Mouse (Mus musculus): ENCODE data around the gene Git1. TPM values are rescaled to one million over a fixed set of nuclear protein-coding genes. Genes with fewer than 3 reads are reported as not detected.

Gene Git1
- polyA plus RNA-seq, 2 experiments, result 17.3 to 57.1 TPM

DNA sequence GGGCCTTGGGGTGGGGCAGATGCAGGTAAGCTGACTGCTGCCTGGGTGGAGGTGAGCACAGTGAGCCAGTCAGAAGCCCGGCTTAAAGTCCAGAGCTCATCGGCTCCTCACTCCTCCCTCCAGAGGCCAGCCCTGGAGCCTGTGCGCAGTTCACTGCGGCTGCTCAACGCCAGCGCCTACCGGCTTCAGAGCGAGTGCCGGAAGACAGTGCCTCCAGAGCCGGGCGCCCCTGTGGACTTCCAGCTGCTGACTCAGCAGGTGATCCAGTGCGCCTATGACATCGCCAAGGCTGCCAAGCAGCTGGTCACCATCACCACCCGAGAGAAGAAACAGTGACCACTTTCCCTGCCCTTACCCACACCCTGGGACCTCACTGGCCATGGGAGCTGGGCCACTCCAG lies 12.9 kb downstream of the Git1 start:
- no peak for ATAC-seq (ENCODE audit: low FRiP score, low read depth)
- Histone ChIP-seq H3K4me1 (ENCODE audit: control insufficient read depth, insufficient read depth, low read length) (peaks cover 9% of the 10 kb centered on the region), H3K27me3 (ENCODE audit: control insufficient read depth, insufficient read depth, low read length) (no peaks in the 10 kb centered on the region), H3K4me2 (replicated peaks; ENCODE audit: low read depth, low read length, severe bottlenecking) (no peak overlapping the region), H3K36me3 (ENCODE audit: control insufficient read depth, insufficient read depth, low read length) (peaks cover 83% of the 10 kb centered on the region), H3K27ac (replicated peaks; ENCODE audit: low read depth, low read length) (no peak overlapping the region), H3K9me3 (ENCODE audit: control insufficient read depth, low read length) (no peaks in the 10 kb centered on the region), H3K9ac (ENCODE audit: low read depth, low read length, severe bottlenecking) (no peak overlapping the region), H3K4me3 (replicated peaks; ENCODE audit: low read length) (no peak overlapping the region)
- no peak for TF ChIP-seq POLR2A (IDR thresholded peaks at IDR 0.05; ENCODE audit: borderline replicate concordance, extremely low read depth, insufficient read depth, insufficient read length)
- DNase-seq (ENCODE audit: low spot score), result no peak
- WGBS, result 87% methylated on average over 14 of the region's 14 CpGs

DNA sequence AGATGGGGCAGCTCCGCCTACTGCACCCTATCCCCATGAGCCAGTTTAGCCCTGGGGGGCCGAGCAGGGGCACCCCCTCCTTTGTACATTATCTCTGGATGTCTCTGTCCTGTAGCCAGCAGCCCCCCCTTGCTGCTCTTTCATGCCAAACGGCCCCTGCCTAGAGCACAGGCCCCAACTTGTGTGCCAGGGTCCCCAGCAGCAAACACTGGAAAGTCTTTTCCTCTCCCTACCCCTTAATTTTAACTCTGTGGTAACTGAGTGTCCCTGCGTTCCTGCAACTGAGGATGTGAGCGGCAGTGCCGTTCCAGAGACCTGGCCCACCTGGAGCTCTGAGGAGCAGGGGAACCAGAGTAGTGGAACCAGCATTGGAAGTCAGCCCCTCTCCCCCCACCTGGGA lies 13.6 kb downstream of the Git1 start:
- ATAC-seq (ENCODE audit: low FRiP score, low read depth), result no peak
- no peak for TF ChIP-seq POLR2A (IDR thresholded peaks at IDR 0.05; ENCODE audit: borderline replicate concordance, extremely low read depth, insufficient read depth, insufficient read length)
- H3K4me1 ChIP-seq (ENCODE audit: control insufficient read depth, insufficient read depth, low read length), result peaks cover 13% of the 10 kb centered on the region
- WGBS, result 73% methylated on average over 6 of the region's 6 CpGs
- H3K4me3 ChIP-seq (replicated peaks; ENCODE audit: low read length), result no peak overlapping the region
- no peak overlapping the region for H3K4me2 ChIP-seq (replicated peaks; ENCODE audit: low read depth, low read length, severe bottlenecking)
- H3K36me3 ChIP-seq (ENCODE audit: control insufficient read depth, insufficient read depth, low read length), result peaks cover 80% of the 10 kb centered on the region
- DNase-seq (ENCODE audit: low spot score), result no peak
- no peak overlapping the region for H3K27ac ChIP-seq (replicated peaks; ENCODE audit: low read depth, low read length)
- no peaks in the 10 kb centered on the region for H3K27me3 ChIP-seq (ENCODE audit: control insufficient read depth, insufficient read depth, low read length)
- no peak overlapping the region for H3K9ac ChIP-seq (ENCODE audit: low read depth, low read length, severe bottlenecking)
- no peaks in the 10 kb centered on the region for H3K9me3 ChIP-seq (ENCODE audit: control insufficient read depth, low read length)

DNA sequence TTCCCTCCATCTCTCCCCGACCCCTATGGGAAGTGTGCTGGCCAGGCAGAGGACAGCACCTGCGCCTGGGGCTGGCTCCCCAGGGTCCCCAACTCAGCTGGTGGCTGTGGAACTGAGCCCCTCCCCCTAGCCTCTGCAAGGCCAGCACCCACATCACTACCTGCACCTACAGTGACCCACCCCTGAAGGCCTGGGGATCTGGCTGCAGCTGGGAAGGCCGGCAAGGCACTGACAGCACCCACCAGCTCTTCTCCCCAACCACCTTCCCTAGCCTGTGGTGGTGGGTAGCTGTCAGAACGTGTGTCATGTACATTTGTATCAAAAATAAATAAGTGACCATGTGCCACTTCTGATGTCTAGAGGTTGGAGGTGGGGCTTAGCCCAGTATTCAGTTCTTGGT lies 14.1 kb downstream of the Git1 start:
- no peak for ATAC-seq (ENCODE audit: low FRiP score, low read depth)
- no peak overlapping the region for H3K27ac ChIP-seq (replicated peaks; ENCODE audit: low read depth, low read length)
- no peaks in the 10 kb centered on the region for H3K27me3 ChIP-seq (ENCODE audit: control insufficient read depth, insufficient read depth, low read length)
- H3K9me3 ChIP-seq (ENCODE audit: control insufficient read depth, low read length), result no peaks in the 10 kb centered on the region
- no peak overlapping the region for H3K4me2 ChIP-seq (replicated peaks; ENCODE audit: low read depth, low read length, severe bottlenecking)
- DNase-seq (ENCODE audit: low spot score), result no peak
- peaks cover 76% of the 10 kb centered on the region for H3K36me3 ChIP-seq (ENCODE audit: control insufficient read depth, insufficient read depth, low read length)
- H3K4me1 ChIP-seq (ENCODE audit: control insufficient read depth, insufficient read depth, low read length), result peaks cover 17% of the 10 kb centered on the region
- no peak overlapping the region for H3K4me3 ChIP-seq (replicated peaks; ENCODE audit: low read length)
- 69% methylated on average over 4 of the region's 4 CpGs for WGBS
- TF ChIP-seq POLR2A (IDR thresholded peaks at IDR 0.05; ENCODE audit: borderline replicate concordance, extremely low read depth, insufficient read depth, insufficient read length), result no peak
- no peak overlapping the region for H3K9ac ChIP-seq (ENCODE audit: low read depth, low read length, severe bottlenecking)

DNA sequence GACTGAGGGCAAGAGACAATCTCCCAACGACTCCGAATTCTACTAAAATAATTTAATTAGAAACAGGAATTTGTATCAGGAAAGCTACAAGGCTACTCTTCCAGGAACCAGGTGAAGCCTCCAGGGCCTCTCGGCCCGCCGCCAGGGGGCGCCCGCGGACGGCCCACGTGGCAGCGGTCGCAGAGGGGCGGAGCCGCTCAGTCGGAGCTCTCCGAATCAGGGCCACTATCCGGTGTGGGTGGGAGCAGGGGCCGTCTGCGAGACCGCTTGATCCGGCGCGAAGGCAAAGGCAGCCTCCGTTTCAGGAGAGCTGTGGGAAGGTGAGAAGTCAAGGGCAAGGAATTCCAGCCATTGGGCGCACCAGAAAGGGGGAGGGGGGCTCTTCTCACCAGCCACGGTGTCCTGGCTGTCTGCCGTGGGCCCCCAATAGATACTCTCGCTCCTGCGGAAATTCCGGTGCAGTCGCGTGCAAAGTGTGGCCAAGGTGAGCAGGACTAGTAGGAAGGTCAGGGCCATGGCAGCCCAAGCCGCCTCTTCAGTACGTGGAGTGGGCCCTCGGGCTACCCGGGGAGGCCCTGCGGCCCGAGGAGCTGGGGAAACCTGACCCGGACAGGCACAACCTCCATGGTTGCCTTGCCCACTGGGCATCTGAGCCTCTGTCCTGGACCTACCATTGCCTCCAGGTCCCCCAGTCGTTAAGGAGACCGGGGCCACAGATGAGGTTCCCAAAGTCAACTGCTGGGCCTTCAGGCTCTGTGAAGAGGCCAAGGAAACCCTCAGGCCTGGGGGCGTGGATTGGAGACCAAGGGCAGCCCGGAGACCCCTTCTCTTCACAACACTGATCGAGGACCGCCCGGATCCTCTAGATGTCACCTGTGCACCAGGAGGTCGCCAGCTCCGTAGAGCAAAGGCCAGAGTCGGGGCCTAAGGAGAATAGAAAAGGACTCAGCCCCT lies 15.0 kb downstream of the Git1 start:
- no peaks in the 10 kb centered on the region for H3K27me3 ChIP-seq (ENCODE audit: control insufficient read depth, insufficient read depth, low read length)
- DNase-seq (ENCODE audit: low spot score) (peak; percentile 81), ATAC-seq (ENCODE audit: low FRiP score, low read depth) (peak; percentile 72)
- no peak for TF ChIP-seq POLR2A (IDR thresholded peaks at IDR 0.05; ENCODE audit: borderline replicate concordance, extremely low read depth, insufficient read depth, insufficient read length)
- peaks cover 66% of the 10 kb centered on the region for H3K36me3 ChIP-seq (ENCODE audit: control insufficient read depth, insufficient read depth, low read length)
- 17% methylated on average over 39 of the region's 49 CpGs for WGBS
- H3K27ac ChIP-seq (replicated peaks; ENCODE audit: low read depth, low read length), result peak overlapping the region; percentile 63; the same call in 1 of the 2 replicates
- peak overlapping the region; percentile 38 for H3K4me3 ChIP-seq (replicated peaks; ENCODE audit: low read length)
- peaks cover 18% of the 10 kb centered on the region for H3K4me1 ChIP-seq (ENCODE audit: control insufficient read depth, insufficient read depth, low read length)
- H3K4me2 ChIP-seq (replicated peaks; ENCODE audit: low read depth, low read length, severe bottlenecking), result peak overlapping the region; percentile 75
- H3K9ac ChIP-seq (ENCODE audit: low read depth, low read length, severe bottlenecking), result peak overlapping the region; percentile 53
- H3K9me3 ChIP-seq (ENCODE audit: control insufficient read depth, low read length), result no peaks in the 10 kb centered on the region

DNA sequence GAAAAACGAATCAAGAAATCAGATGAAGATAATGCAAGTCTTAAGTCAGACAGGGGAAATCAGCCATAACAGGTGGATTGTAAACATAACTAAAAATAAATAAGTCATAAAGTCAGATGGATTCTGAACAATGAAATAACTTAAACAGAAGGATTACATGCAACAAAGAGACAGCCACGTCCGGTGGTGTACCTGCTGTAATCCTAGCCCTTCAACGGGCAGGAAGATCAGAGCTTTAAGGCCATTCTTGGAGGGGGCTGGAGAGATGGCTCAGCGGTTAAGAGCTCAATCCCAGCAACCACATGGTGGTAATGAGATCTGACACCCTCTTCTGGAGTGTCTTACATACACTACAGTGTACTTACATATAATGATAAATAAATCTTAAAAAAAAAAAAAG lies 18.0 kb downstream of the Git1 start:
- H3K4me1 ChIP-seq (ENCODE audit: control insufficient read depth, insufficient read depth, low read length), result peaks cover 41% of the 10 kb centered on the region
- no peak overlapping the region for H3K4me2 ChIP-seq (replicated peaks; ENCODE audit: low read depth, low read length, severe bottlenecking)

More for the DNA sequence above, 18.0 kb downstream of the Git1 start:
- WGBS, result 82% methylated on average over 5 of the region's 5 CpGs
- 0 out of 2 replicates have a peak overlapping the region, but pooled peaks have one; percentile 58 for H3K4me3 ChIP-seq (replicated peaks; ENCODE audit: low read length)
- peaks cover 24% of the 10 kb centered on the region for H3K27me3 ChIP-seq (ENCODE audit: control insufficient read depth, insufficient read depth, low read length)
- no peak overlapping the region for H3K9ac ChIP-seq (ENCODE audit: low read depth, low read length, severe bottlenecking)
- TF ChIP-seq POLR2A (IDR thresholded peaks at IDR 0.05; ENCODE audit: borderline replicate concordance, extremely low read depth, insufficient read depth, insufficient read length), result no peak
- no peaks in the 10 kb centered on the region for H3K9me3 ChIP-seq (ENCODE audit: control insufficient read depth, low read length)
- ATAC-seq (ENCODE audit: low FRiP score, low read depth), result no peak
- no peak for DNase-seq (ENCODE audit: low spot score)
- H3K36me3 ChIP-seq (ENCODE audit: control insufficient read depth, insufficient read depth, low read length), result peaks cover 36% of the 10 kb centered on the region
- H3K27ac ChIP-seq (replicated peaks; ENCODE audit: low read depth, low read length), result no peak overlapping the region

Measured in limb, embryonic 14.5 days (tissue).